Mouse (Mus musculus): ENCODE measurements around the gene Meis2.

Meis2 gene

DNA sequence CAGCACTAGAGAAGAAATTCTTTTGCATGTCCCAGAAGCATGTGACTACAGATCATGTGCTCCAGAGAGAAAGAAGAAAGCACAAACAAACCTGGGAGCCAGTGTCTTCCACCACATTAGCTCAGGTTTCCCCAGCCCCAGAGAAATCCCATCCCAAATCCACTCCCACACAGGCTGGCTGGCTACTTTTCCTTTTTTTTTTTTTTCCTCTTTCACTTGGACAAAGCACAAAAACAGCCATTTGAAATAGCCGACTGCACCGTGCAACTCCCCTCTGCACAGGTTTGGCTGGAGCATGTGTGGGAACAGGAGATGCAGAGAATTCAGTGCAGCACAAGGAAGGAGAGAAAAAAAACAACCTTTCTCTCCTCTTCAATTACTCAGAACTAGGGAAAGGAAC lies 170.4 kb downstream of the Meis2 start:
- peak; percentile 58 for DNase-seq (ENCODE audit: low spot score)

DNA sequence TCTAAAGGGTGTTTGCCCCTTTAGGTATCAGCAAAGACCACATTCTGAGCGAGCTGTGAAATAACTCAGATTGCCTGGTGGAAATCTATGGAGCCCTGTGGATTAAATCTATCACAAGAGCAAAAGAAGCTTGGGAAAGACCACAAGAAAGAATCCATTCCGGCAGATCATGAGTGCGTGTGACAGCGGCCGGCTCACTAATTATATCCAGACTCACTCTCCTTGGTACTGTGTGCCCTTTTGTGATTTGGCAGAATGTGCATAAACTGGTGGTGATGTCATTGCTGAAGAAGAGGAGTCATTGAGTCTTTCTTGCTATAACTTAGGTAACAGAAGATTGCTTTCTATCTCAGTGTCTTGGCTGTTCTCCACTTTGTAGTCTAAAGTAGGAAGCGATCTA lies 172.5 kb downstream of the Meis2 start:
- DNase-seq (ENCODE audit: low spot score): no peak

DNA sequence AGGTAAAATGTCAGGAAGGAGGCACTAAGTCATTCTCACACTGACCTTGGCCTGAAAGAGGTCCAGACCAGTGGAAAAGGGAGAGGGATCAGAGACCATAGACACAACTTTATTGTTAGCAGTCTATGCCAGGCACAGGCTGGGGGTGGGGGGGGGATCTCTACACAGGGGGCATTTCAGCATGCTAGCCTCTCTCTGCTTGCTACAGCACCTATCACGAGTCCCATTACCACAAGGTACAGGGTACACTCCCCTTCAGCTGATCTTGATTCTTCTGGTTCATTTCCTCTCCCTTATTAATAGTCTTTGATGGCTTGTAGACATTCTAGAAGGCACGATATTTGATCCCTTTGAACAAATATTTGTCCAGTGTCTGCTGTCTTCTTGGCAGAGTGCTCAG lies 174.9 kb downstream of the Meis2 start:
- DNase-seq (ENCODE audit: low spot score): no peak

DNA sequence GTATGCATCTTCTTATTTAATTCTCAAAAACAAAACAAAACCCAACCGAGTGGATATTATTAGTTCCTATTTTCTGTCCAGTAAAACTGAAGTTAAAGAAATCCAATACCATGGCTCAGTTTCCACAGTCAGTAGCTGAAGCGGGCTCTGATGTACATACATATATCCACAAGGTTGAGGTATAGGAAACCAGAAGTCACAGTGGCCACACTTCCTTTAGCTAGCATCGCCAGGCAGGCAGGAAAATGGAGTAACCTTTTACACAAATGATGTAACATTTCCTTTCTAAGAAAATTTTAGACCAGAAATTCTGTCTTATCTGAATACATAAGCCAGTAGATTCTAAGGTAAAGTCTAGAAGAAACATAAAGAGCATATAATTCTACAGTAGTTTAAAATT lies 175.6 kb downstream of the Meis2 start:
- DNase-seq (ENCODE audit: low spot score): no peak

DNA sequence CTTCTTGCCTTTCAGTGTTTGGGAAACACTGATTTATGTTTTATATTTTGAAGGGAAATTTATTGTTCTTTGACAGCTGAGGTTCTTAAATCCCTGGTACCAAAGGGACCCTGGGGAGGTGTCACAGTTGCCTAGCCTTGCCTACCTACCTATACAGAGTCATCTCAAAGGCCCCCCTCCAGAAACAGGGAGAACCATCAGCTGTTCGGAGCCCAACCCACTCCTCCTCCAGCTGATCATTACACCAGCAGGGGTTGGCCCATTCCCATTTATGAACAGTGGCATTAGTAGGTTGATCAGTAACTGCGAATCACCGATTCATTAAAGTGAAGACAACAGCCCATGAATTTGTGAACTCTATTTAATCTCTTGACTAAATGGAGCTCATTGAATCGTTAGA lies 176.4 kb downstream of the Meis2 start:
- DNase-seq (ENCODE audit: low spot score): no peak

DNA sequence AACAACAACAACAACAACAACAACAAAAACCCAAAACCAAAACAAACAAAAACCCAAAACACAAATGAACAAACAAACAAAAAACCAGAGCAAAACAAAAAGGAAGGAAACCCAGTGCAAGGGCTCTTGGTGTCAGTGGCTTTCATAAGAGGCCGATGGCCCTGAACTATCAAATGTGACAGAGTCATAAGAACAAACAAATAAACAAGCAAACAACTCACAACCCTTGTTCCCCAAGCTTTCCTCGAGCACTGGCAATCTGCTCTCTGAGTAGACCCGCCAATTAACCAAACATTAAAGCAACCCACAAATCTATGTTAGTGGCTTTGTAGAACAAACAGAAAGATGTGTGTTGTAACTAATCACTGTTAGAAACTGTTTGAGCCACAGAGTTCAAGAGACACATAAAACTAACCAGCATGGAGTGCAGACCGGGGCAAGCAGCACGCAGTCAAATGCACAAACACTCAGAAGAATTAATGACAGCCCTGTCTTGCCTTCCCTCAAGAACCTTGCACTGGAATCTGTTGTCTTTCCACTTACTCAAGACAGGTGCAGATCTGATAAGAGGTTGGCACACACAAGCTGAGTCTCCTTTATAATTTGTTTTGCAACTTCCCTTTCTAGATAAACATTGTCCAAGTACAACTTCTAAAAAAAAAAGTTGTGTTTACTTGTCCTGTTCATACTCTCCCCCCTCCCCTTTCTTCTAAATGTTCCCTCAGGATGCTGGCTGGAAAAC lies 177.1 kb downstream of the Meis2 start:
- DNase-seq (ENCODE audit: low spot score): peak; percentile 24

DNA sequence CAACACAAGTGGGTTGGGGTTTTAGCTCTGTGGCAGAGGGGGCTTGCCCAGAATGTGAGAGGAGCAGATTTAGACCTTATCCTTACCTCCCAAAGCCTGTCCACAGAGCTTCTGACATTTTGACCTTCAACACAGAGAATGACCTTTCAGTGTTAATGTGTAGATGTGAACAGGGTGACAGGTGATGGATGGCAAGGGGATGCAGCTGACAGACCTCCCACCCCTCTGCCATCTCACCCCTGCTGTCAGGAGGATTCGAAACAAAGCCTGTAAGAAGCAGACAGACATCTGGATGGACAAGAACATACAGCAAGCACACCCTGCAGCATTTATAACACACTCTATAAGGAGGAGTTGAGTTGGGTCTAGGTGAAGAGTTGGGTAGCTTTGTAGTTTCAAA lies 178.0 kb downstream of the Meis2 start:
- no peak for DNase-seq (ENCODE audit: low spot score)

DNA sequence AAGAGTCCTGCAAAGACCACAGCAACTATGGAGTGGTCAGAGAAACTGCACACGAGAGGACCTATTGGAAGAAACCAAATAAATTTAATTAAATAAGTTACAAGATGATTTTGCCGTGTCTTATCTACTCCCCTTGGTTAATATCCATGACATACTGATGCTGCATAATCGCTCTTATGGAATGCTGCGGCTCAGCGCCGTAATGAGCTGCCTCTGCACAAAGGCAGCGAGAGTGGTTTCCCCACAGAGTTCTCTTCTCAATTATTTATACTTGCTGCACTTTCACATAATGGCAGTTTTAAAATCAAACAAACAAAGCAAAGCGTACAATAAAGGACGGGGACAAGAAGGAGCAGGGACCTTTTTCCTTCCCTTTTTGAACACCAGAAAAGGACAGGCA lies 181.5 kb downstream of the Meis2 start:
- no peak for DNase-seq (ENCODE audit: low spot score)

DNA sequence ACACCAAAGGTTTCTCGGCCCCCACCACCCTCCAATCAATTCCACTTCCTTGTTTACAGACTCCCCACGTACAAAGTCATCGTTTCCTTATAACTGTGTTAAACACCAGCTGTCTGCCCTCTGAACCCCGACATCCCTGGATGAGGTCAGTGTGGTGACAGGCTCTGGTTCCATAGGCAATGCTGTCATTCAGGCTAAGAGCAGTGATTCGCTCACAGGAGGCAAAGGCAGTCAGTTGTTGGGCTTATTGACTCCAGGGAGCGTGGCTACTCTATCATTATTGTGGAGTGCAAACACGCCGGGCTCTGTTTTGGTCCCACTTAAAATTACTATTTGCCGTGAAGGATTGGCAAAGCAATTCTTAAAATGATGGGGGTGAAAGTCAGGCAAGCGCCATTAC lies 182.1 kb downstream of the Meis2 start:
- DNase-seq (ENCODE audit: low spot score): no peak

DNA sequence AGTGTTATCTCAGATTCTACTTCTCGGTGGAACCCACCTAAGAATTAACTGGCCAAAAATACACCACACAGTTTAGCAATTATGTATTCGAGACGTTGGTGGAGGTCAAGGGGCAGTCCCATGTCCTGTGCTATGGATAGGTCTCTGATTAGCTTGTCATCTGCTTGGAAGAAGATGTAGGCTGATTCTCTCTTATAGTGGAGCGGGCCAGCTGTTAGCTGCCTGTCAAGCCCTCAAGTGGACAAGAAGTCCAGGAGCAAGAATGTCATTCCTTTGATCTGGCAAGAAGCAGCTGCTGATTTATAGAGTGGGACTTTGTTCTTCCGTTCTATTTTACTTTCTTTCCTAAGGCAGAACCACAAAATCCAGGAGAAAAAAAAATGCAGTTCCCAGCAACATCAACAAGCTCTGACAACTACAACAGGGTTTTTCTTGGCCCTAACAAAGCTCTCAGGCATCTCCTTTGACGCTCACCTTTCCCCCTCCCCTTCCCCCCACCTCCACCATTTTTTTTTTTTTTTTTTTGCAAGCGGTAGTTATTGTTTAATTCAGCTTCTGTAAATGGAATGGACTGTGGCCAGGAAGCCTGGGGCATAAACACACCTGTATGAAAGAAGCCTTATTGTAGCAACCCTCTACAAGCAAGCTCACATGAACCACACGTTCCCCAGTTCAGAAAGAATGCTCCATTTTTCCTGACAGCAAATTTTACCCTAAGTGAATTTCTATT lies 189.7 kb downstream of the Meis2 start:
- DNase-seq (ENCODE audit: low spot score): no peak

DNA sequence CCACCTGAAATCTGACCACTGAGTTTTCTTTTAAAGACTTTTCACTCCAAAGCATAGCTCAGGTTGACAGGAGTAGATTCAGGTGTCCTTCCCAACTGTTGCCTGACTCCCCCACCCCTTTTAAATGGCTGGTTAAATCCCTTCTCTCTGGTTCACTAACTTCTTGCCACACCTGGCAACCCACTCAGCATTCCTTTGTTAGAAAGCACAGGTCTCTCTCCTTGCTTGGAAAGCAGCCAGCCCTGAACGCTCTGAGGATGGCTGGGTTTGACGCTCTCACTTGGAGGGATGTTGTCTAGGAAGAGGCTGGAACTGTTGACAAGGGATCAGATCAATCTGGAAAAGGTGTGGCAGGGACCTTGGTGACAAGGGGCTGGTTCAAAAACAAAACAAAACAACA lies 192.8 kb downstream of the Meis2 start:
- no peak for DNase-seq (ENCODE audit: low spot score)

DNA sequence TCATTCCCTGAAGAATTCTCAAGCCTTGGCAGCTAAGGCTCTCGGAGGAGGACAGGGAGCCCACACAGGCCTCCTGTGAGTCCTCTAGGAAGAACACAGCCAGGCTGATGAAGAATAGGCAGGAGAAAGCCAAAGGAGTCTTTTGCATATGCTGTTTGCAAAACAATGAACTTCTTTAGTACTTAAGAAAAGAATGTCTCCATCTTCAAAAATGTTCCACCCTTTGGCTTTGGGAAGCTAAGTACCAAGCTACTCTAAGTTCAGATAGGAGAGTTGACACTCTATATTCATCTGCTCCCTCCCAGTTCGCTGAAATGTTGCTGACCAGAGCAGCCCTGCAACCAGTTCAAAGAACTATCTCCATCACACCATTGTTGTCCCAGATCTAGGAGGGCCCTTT lies 195.7 kb downstream of the Meis2 start:
- no peak for DNase-seq (ENCODE audit: low spot score)

DNA sequence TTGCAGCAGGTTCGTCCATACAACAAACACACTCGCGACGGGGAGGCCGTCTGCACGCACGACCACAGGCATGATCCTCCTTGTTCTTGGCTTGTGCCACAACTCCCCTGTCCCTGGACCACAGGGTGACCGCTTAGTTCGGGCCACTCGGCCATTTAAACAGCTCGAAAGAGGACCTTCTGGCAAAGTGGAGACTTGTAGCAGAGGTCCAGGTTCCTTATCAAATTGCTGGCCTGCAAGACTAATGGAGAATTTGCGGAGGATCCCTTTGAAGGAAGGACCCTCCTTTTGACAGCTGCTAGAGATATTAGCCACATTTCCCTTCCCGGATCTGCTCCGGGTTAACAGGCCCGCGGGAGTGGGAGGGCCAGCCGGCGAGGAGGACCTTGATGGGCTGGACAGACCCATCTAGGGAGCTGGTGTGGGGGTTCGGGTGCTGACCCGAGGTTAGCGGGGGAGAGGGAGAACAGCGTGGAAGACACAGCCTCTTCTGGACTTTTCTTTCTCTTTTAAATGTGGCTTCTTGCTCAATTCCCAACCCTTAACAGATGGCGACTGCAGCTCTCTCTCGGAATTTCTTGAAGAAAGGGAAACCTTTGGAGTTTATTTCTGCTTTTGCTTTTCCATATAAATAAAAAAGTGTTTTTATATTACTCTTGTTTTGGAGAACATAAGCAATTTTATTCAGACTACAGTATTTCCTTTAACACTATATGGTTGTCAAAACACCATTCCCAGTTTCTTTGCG lies 204.9 kb downstream of the Meis2 start:
- no peak for DNase-seq (ENCODE audit: low spot score)

DNA sequence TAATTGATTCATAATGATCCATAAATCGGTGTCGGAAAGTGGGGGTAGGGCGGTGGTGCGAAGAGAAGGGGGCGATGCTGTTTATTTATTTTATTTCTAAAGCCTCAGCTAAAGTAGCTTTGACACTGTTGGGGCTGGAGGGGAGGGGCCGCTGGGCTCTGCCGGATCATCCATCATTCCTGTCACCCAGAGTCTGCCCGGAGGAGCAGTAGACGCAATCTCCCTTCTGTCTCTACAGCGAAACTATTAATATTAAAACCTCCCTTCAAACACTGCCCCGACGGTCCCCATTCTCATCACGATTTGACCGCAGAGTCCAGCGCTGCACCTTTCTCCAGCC lies 205.5 kb downstream of the Meis2 start:
- peak; percentile 26 for DNase-seq (ENCODE audit: low spot score)

DNA sequence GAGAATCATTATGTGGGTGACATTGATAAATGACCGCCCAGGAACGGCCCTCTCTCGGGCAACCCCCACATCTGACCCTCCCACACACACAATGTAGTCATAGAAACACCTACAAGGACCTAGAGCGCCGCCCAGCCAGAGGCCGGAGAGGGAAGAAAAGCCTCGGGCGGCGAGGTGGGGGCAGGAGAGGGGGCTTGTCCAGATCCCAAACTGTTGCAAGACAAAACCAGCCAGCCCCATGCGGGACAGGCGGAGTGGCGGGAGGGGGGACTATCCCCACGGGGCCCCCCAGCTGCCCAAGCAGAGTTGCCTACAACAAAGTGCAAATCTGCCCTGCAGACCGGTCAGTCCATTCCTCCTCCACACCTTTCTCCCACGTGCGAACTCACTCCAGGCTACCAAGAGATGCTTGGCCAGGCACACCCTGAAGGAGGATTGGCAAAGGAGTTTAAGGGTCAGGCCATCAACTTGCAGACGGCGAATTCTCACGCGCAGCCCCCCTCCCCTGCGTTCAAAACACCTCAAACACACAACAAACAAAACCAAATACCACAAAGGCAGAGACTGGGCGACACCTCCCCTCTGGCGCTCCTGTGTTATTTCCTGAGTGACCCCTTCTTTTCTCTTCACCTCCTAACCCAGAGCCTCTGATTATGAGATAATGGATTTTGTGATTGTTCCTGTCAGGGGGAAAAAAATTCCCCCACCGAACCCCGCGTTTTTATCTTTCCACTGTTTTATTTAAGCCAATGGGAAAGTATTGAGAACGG lies 206.1 kb downstream of the Meis2 start:
- no peak for DNase-seq (ENCODE audit: low spot score)

DNA sequence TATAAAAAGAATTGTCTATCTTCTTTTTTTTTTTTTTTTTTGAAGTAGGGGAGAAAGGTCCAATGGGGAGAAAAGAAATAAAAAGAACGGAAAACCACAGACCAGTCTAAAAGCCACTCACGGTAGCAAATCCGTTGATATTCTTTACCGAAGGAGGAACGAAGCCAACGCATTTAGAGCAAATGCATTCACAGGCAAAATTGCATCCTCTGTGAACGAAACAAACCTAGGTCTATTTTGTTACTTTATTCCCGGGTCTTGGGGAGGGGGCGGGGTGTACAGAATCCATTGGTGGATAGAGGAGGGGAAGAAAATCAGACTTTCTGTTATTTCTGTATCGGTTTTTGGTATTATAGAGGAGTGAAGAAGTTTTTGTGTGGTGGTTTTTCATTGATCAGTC lies 206.7 kb downstream of the Meis2 start:
- no peak for DNase-seq (ENCODE audit: low spot score)

DNA sequence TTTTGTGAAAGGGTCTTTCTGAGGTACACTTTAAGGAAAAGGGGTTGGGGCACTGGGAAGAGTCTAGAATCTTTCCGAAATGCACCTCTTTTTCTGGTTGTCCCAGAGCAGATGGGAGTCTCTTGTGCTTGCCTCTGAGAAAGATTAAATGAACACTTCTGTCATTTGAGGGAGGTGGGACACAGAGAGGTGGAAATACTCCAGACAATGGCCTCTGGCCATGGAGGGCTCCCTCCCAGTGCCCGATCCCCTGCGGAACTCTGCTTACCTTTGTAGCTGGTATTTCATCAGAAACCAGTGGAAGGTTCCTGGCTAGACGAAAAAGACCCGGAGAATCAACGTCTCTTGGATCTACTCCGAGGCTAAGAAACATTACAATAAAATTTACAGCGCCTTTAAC lies 207.4 kb downstream of the Meis2 start:
- DNase-seq (ENCODE audit: low spot score): no peak

DNA sequence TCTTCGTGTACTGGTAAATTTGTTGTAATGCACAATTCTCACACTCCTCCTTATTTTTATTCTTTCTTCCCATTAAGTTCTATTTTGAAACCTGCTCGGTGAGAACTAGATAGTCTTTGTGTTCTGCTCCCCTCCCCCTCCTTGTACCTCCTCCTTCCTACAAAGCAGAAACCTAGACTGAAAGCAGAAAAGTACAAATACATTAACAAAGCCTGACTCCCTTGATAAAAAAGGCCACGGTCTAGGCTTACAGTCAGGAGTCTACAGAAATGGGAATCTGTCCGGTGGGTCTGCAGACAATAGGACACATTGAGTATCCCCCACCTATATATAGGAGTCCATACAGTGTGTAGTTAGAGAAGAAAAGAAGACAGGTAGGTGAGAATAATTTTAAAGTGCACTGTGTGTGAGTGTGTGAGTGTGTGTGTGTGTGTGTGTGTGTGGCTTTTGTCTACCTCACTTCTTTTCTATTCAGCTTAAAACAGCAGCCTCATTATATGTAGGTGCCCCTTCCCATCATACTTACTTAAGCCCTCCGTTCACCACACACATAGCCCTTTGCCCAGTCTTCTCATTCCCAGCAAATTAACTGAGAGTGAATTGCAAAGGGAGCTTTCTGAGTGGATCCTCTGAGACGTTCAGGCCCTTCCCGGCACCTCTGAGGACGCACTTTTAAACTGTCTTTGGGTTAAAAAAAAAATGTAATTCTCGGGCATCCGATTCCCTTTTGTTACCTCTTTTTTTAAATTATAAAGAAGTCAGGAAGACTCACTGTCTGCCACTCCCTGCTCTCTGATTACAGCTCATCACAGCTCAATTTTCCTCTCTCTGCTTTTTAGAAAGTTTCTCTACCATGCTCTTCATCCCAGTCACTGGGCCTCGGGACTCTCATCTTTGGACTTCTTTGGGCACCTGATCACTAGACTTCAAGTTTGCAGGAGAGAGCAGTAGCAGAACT lies 208.2 kb downstream of the Meis2 start:
- no peak for DNase-seq (ENCODE audit: low spot score)

DNA sequence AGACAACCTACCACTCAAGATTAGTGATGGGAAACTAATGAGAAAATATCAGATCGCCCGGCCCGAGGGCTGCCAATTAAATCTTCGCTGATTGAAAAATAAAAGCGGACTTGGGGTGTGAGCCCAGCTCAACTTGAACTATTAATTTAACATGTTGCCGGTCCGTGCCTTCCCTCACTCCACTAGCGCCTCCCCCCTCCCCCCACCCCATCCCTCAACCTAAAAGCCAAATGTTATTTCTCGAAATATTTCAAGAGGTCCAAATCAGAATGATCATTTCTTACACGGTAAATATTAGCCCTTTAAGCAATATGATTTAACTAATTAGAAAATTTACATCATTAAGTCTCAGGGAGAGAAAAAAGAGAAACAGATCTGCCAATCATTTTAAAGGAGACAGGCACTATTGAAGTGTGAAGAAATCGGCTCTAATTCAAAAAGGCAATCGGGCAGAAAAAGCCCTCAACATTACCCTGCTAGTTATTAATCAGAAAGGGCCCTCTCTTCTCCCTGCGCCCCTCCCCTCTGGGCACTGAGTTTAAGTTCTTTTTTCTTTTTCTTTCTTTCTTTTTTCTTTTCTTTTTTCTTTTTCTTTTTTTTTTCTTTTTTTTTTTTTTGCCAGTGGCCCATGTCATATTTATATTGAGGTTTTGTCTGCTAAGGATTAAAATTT lies 209.1 kb downstream of the Meis2 start:
- peak; percentile 23 for DNase-seq (ENCODE audit: low spot score)

DNA sequence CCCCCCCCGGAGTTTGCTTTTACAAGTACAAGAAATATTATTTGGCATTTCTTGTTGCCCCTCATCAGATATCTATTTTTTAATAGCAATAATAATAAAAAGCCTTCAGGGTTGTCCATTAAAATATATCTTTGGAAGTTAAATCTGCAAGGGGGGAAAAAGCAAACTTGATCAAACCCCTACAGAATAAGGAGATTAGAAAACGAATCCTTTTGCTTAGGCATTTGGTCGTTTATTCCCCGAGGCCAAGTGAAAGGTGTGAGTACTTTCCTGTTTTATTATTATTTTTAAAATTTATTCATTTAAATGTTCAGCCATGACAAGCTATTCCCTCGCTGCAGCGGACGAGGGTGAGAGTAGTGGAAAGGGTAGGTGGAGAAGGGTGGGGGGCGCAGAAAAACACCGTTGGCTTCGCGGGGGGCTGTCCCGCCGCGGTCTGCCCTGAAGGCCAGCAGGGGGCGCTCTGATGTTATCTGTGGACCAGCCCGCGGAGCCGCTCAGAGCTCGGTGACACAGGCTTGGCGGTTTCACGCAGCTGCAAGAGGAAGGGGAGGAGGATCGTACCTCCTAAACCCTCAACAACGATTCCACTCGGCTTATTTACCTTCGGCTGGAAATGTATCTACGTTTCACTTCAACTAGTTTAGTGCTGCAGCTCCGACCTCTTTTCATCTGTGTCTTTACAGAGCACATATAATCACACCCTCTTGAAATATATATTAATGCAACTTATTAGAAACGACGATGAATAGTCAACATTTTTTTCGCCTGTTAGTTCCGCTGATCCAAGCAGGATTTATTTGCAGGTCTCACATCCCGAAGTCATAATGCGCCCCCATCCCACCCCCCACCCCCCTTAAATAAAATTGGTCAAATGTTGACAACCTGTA lies 209.9 kb downstream of the Meis2 start:
- DNase-seq (ENCODE audit: low spot score): peak; percentile 90

All from adipocyte (in vitro differentiated cells).